Mouse (Mus musculus) lung, postnatal 0 days (tissue): ENCODE results near the gene Lat2.

Source experiments
- CTCF ChIP-seq: IDR thresholded peaks from 2 replicates; pipeline ENCODE4 v1.5.1; 2016; ENCODE audit warnings: antibody characterized with exemption, mild to moderate bottlenecking
- EP300 ChIP-seq: IDR thresholded peaks from 2 replicates; pipeline ENCODE4 v1.6.1; 2016; ENCODE audit warnings: antibody characterized with exemption, mild to moderate bottlenecking, control low read depth

DNA sequence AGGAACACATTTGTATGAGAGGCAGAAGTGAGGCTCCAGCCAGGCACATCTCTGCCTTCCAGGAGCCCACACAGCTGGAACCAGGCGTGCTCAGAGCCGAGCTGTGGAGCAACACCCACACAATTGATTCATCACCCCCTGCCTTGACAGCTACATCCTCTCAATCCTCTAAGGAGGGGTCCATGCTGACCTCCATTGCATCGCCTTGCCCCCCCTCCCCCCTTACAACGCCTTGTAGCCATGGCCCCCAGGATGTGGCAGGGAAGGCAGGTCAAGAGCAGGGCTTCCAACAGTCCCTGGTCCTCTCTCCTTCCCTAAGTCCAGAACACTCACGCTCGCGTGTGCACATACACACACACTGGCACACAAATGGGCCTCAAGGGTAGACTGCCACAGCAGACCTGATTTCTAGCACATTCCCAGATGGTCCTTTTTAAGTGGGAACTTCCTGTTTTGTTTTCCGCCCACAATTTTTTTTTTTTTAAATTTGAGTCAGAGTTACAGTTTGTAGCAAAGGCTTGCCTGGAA, 45.8 kb downstream of the Lat2 start:
- TF ChIP-seq CTCF (no peak), EP300 (no peak)
